Mouse (Mus musculus) heart, embryonic 13.5 days (tissue): ENCODE measurements around the gene Sh2b1. TPM values are rescaled to one million over a fixed set of nuclear protein-coding genes. Genes with fewer than 3 reads are reported as not detected.

ENCODE experiments used
- ATAC-seq: fragments of 200-750 bp; cut with Nextera tagmentation; 2 replicates; pipeline ENCODE4 v1.8.0; 2017; ENCODE audit warnings: moderate TSS enrichment; ENCODE audit not compliant: insufficient number of reproducible peaks, low FRiP score, low TSS enrichment; ENCODE audit errors: extremely low read depth
- H3K27ac ChIP-seq: fragments of 300-500 bp; sonication (generic); replicated peaks from 2 replicates; pipeline ENCODE4 v1.5.1; 2015; ENCODE audit warnings: moderate library complexity, mild to moderate bottlenecking, inconsistent platforms
- H3K27me3 ChIP-seq: fragments of 300-500 bp; sonication (generic); replicated peaks from 2 replicates; pipeline ENCODE4 v1.6.1; 2015; ENCODE audit warnings: mild to moderate bottlenecking, inconsistent platforms
- H3K36me3 ChIP-seq: fragments of 300-500 bp; sonication (generic); 2 replicates; pipeline ENCODE4 v1.6.1; 2015; ENCODE audit warnings: mild to moderate bottlenecking, inconsistent platforms
- H3K4me1 ChIP-seq: fragments of 300-500 bp; sonication (generic); 2 replicates; pipeline ENCODE4 v1.6.1; 2015; ENCODE audit warnings: inconsistent platforms
- H3K4me2 ChIP-seq: fragments of 300-500 bp; sonication (generic); 2 replicates; pipeline ENCODE4 v1.6.1; 2015; ENCODE audit warnings: inconsistent platforms, mild to moderate bottlenecking, moderate library complexity
- H3K4me3 ChIP-seq: fragments of 300-500 bp; sonication (generic); 2 replicates; pipeline ENCODE4 v1.5.1; 2015; ENCODE audit warnings: moderate library complexity, mild to moderate bottlenecking, inconsistent platforms
- H3K9ac ChIP-seq: fragments of 300-500 bp; sonication (generic); 2 replicates; pipeline ENCODE4 v1.6.1; 2015; ENCODE audit warnings: inconsistent platforms, mild to moderate bottlenecking, moderate library complexity
- H3K9me3 ChIP-seq: fragments of 300-500 bp; sonication (generic); 2 replicates; pipeline ENCODE4 v1.6.1; 2016; ENCODE audit warnings: inconsistent platforms
- WGBS: fragments of 180-500 bp; shearing (Covaris S2); methylation state at CpG from one replicate; pipeline ENCODE4 v1.1.7; 2015; ENCODE audit warnings: mixed read lengths; 5-methylcytosine and 5-hydroxymethylcytosine counted together
- polyA plus RNA-seq: library from polyadenylated mRNA; unstranded; fragments of >200 nt; fragmentation: Nextera tagmentation; extraction: Ambion mirVana; gene quantifications from 2 replicates; pipeline ENCODE4 v1.2.1, GENCODE M21; 2015

Gene Sh2b1
- 40.7 and 41.2 TPM in 2 replicates for polyA plus RNA-seq

- peak within 1 kb of the TSS; percentile 93 for H3K4me2 ChIP-seq
- ATAC-seq, result peak; percentile 84
- H3K36me3 ChIP-seq, result peaks cover 31% of the 10 kb centered on the region
- peaks cover 31% of the 10 kb centered on the region for H3K4me1 ChIP-seq
- peak within 1 kb of the TSS; percentile 95 for H3K27ac ChIP-seq
- no peaks in the 10 kb centered on the region; the same call in 1 of the 2 replicates for H3K27me3 ChIP-seq
- peak within 1 kb of the TSS; percentile 99 for H3K9ac ChIP-seq
- no peaks in the 10 kb centered on the region for H3K9me3 ChIP-seq
- H3K4me3 ChIP-seq, result peak within 1 kb of the TSS; percentile 94
- under 1% methylated on average over 53 of the region's 53 CpGs for WGBS
Observed at GRCm38 (mm10) chr7:126474993-126475581, at the start of gene Sh2b1. TSS of gene Sh2b1 (minus strand) at chr7:126475424.

GRCm38 (mm10) chr7:126523316-126523715, 48.1 kb upstream of the Sh2b1 start:
- Histone ChIP-seq H3K4me3 (no peak overlapping the region), H3K9ac (no peak overlapping the region), H3K36me3 (no peaks in the 10 kb centered on the region), H3K27me3 (0 out of 2 replicates have a peak, but pooled peaks cover 4% of the 10 kb centered on the region), H3K4me1 (no peaks in the 10 kb centered on the region), H3K27ac (no peak overlapping the region), H3K4me2 (no peak overlapping the region), H3K9me3 (no peaks in the 10 kb centered on the region)
- WGBS, result 71% methylated on average over 3 of the region's 3 CpGs
- ATAC-seq, result no peak

- no peak for ATAC-seq
- peak overlapping the region; percentile 1; the same call in 1 of the 2 replicates for H3K9ac ChIP-seq
- no peaks in the 10 kb centered on the region for H3K36me3 ChIP-seq
- H3K4me2 ChIP-seq, result no peak overlapping the region
- no peaks in the 10 kb centered on the region for H3K9me3 ChIP-seq
- WGBS, result 48% methylated on average over 2 of the region's 2 CpGs
- no peak overlapping the region for H3K4me3 ChIP-seq
- H3K27ac ChIP-seq, result no peak overlapping the region
- H3K27me3 ChIP-seq, result 0 out of 2 replicates have a peak, but pooled peaks cover 7% of the 10 kb centered on the region
- no peaks in the 10 kb centered on the region for H3K4me1 ChIP-seq
Observed at GRCm38 (mm10) chr7:126519513-126519912, 44.3 kb upstream of the Sh2b1 start.

- WGBS, result 80% methylated on average over 5 of the region's 5 CpGs
Observed at GRCm38 (mm10) chr7:126518261-126518941, 43.2 kb upstream of the Sh2b1 start.

GRCm38 (mm10) chr7:126511287-126511686, 36.1 kb upstream of the Sh2b1 start:
- no peaks in the 10 kb centered on the region for H3K27me3 ChIP-seq
- WGBS, result 61% methylated on average over 3 of the region's 3 CpGs
- no peak overlapping the region for H3K4me3 ChIP-seq
- no peaks in the 10 kb centered on the region for H3K9me3 ChIP-seq
- no peaks in the 10 kb centered on the region for H3K4me1 ChIP-seq
- no peak overlapping the region for H3K4me2 ChIP-seq
- no peak for ATAC-seq
- H3K9ac ChIP-seq, result no peak overlapping the region
- no peaks in the 10 kb centered on the region for H3K36me3 ChIP-seq
- no peak overlapping the region for H3K27ac ChIP-seq

More at GRCm38 (mm10) chr7:126518261-126518941, 43.2 kb upstream of the Sh2b1 start:
- H3K36me3 ChIP-seq, result no peaks in the 10 kb centered on the region
- H3K4me1 ChIP-seq, result no peaks in the 10 kb centered on the region
- H3K4me3 ChIP-seq, result no peak overlapping the region
- H3K27ac ChIP-seq, result no peak overlapping the region
- H3K4me2 ChIP-seq, result no peak overlapping the region
- no peak overlapping the region for H3K9ac ChIP-seq
- no peaks in the 10 kb centered on the region for H3K9me3 ChIP-seq
- 0 out of 2 replicates have a peak, but pooled peaks cover 2% of the 10 kb centered on the region for H3K27me3 ChIP-seq
- ATAC-seq, result no peak

- H3K9ac ChIP-seq, result no peak overlapping the region
- H3K9me3 ChIP-seq, result no peaks in the 10 kb centered on the region
- WGBS, result 71% methylated on average over 8 of the region's 8 CpGs
- H3K36me3 ChIP-seq, result no peaks in the 10 kb centered on the region
- no peak overlapping the region for H3K4me2 ChIP-seq
- no peak overlapping the region for H3K27ac ChIP-seq
- H3K4me1 ChIP-seq, result peaks cover 7% of the 10 kb centered on the region; the same call in 1 of the 2 replicates
- H3K4me3 ChIP-seq, result no peak overlapping the region
- H3K27me3 ChIP-seq, result no peaks in the 10 kb centered on the region
- ATAC-seq, result no peak
Observed at GRCm38 (mm10) chr7:126507126-126507778, 32.0 kb upstream of the Sh2b1 start.

- Histone ChIP-seq H3K9me3 (no peaks in the 10 kb centered on the region), H3K9ac (no peak overlapping the region), H3K36me3 (peaks cover 14% of the 10 kb centered on the region), H3K4me2 (no peak overlapping the region), H3K27ac (no peak overlapping the region), H3K4me3 (no peak overlapping the region), H3K4me1 (peaks cover 19% of the 10 kb centered on the region), H3K27me3 (no peaks in the 10 kb centered on the region)
- WGBS, result 57% methylated on average over 2 of the region's 2 CpGs
- no peak for ATAC-seq
Observed at GRCm38 (mm10) chr7:126504913-126505312, 29.7 kb upstream of the Sh2b1 start.

- ATAC-seq, result peak; percentile 82
- Histone ChIP-seq H3K9ac (peak within 1 kb of the TSS; percentile 100), H3K27ac (peak within 1 kb of the TSS; percentile 100), H3K27me3 (no peaks in the 10 kb centered on the region), H3K9me3 (no peaks in the 10 kb centered on the region), H3K4me1 (peaks cover 19% of the 10 kb centered on the region), H3K4me3 (peak within 1 kb of the TSS; percentile 100), H3K36me3 (peaks cover 29% of the 10 kb centered on the region), H3K4me2 (peak within 1 kb of the TSS; percentile 91)
- WGBS, result under 1% methylated on average over 61 of the region's 72 CpGs
Observed at GRCm38 (mm10) chr7:126503273-126503878, 28.2 kb upstream of the Sh2b1 start, which contains the start of gene Atxn2l. TSS of gene Atxn2l (minus strand) at chr7:126503437.

GRCm38 (mm10) chr7:126502751-126503150, 27.5 kb upstream of the Sh2b1 start:
- ATAC-seq, result no peak
- under 1% methylated on average over 40 of the region's 40 CpGs for WGBS
- Histone ChIP-seq H3K4me1 (peaks cover 19% of the 10 kb centered on the region), H3K9me3 (no peaks in the 10 kb centered on the region), H3K27ac (peak overlapping the region; percentile 100), H3K36me3 (peaks cover 36% of the 10 kb centered on the region), H3K4me3 (peak overlapping the region; percentile 100), H3K9ac (peak overlapping the region; percentile 100), H3K4me2 (peak overlapping the region; percentile 91), H3K27me3 (no peaks in the 10 kb centered on the region)

- peak overlapping the region; percentile 100 for H3K4me3 ChIP-seq
- peaks cover 41% of the 10 kb centered on the region for H3K36me3 ChIP-seq
- no peaks in the 10 kb centered on the region for H3K27me3 ChIP-seq
- peaks cover 19% of the 10 kb centered on the region for H3K4me1 ChIP-seq
- peak overlapping the region; percentile 100 for H3K9ac ChIP-seq
- H3K4me2 ChIP-seq, result peak overlapping the region; percentile 91
- ATAC-seq, result peak; percentile 81
- WGBS, result under 1% methylated on average over 57 of the region's 57 CpGs
- peak overlapping the region; percentile 100 for H3K27ac ChIP-seq
- no peaks in the 10 kb centered on the region for H3K9me3 ChIP-seq
Observed at GRCm38 (mm10) chr7:126502023-126502741, 27.0 kb upstream of the Sh2b1 start.
